8 mouse cellular contexts compared by ENCODE assay signal in genomic region chr8:92721266-92721935, GRCm38 (mm10). TPM values are rescaled to one million over a fixed set of nuclear protein-coding genes. Genes with fewer than 3 reads are reported as not detected.
DNase-seq lines count a peak whose midpoint lies in the region; ATAC-seq and TF ChIP-seq lines count a peak whose summit lies in the region.

No protein-coding gene starts in this region.

- H3K4me3 ChIP-seq in intestine, embryonic 16.5 days (ENCODE audit: low read length) = no peak overlapping the region
- H3K4me3 ChIP-seq in midbrain, embryonic 15.5 days = no peak overlapping the region
- H3K4me3 ChIP-seq in testis, adult 2 months (ENCODE audit: control insufficient read depth, low read depth, low read length) = no peak overlapping the region

- intact Hi-C loops in gastrocnemius, postnatal 14 days (cut with DNase I; ENCODE audit: low total_unique reads) = no loop called here
- intact Hi-C loops in left cerebral cortex, postnatal 10 days (cut with DNase I) = loop anchor here (1.0 to 10.0 kb wide), 3 partner anchors 359 to 1527 kb away; partner anchors contain the start of gene Aktip

- no peak overlapping the region for H3K4me2 ChIP-seq in intestine, embryonic 16.5 days (ENCODE audit: low read depth, low read length)
- H3K4me2 ChIP-seq in midbrain, embryonic 15.5 days = no peak overlapping the region

- 0 out of 2 replicates have a peak, but pooled peaks have one; percentile 55 for ATAC-seq in intestine, embryonic 16.5 days
- peak; percentile 92 for ATAC-seq in midbrain, embryonic 15.5 days (replicated peaks)
- no peak for ATAC-seq in megakaryocyte-erythroid progenitor cell, adult 5-6 weeks (replicated peaks; ENCODE audit: low FRiP score, low TSS enrichment, poor library complexity, severe bottlenecking)

- WGBS in intestine, embryonic 16.5 days = 45% methylated on average over 12 of the region's 12 CpGs
- WGBS in midbrain, embryonic 15.5 days = 33% methylated on average over 12 of the region's 12 CpGs

- no peak for TF ChIP-seq POLR2A in testis, adult 2 months (IDR thresholded peaks at IDR 0.05; ENCODE audit: control insufficient read depth, low read depth, low read length)

- no peaks in the 10 kb centered on the region for H3K9me3 ChIP-seq in intestine, embryonic 16.5 days (ENCODE audit: control insufficient read depth, low read length)
- no peaks in the 10 kb centered on the region for H3K9me3 ChIP-seq in midbrain, embryonic 15.5 days

- H3K36me3 ChIP-seq in intestine, embryonic 16.5 days (ENCODE audit: control insufficient read depth, insufficient read depth, low read length) = no peaks in the 10 kb centered on the region
- H3K36me3 ChIP-seq in midbrain, embryonic 15.5 days (replicated peaks) = no peaks in the 10 kb centered on the region
- H3K36me3 ChIP-seq in testis, adult 2 months (ENCODE audit: control insufficient read depth, insufficient read depth, low read length) = no peaks in the 10 kb centered on the region

- no peaks in the 10 kb centered on the region for H3K4me1 ChIP-seq in intestine, embryonic 16.5 days (ENCODE audit: control insufficient read depth, insufficient read depth, low read length)
- peaks cover 24% of the 10 kb centered on the region for H3K4me1 ChIP-seq in midbrain, embryonic 15.5 days
- no peaks in the 10 kb centered on the region for H3K4me1 ChIP-seq in testis, adult 2 months (ENCODE audit: control insufficient read depth, insufficient read depth, low read length)

- peak; percentile 43; the same call in 1 of the 2 replicates for TF ChIP-seq CTCF in testis, adult 2 months (IDR thresholded peaks at IDR 0.05; ENCODE audit: control insufficient read depth, insufficient read depth, insufficient replicate concordance, low read depth, low read length)

- H3K27me3 ChIP-seq in intestine, embryonic 16.5 days (replicated peaks; ENCODE audit: control insufficient read depth, insufficient read depth, low read length) = no peaks in the 10 kb centered on the region
- no peaks in the 10 kb centered on the region for H3K27me3 ChIP-seq in midbrain, embryonic 15.5 days (replicated peaks)
- H3K27me3 ChIP-seq in testis, adult 2 months (ENCODE audit: control insufficient read depth, insufficient read depth, low read length) = no peaks in the 10 kb centered on the region

- DNase-seq in adrenal gland, adult 8-10 months = peak; percentile 10
- DNase-seq in embryo, embryonic 10 days (ENCODE audit: low spot score) = peak; percentile 87
- peak; percentile 53 for DNase-seq in gastrocnemius, postnatal 14 days
- peak; percentile 70 to 75 for DNase-seq in left cerebral cortex, postnatal 10 days (ENCODE audit: extremely low spot score in 1 of 2, low spot score in 2 of 2)

- H3K27ac ChIP-seq in intestine, embryonic 16.5 days (ENCODE audit: low read length) = no peak overlapping the region
- H3K27ac ChIP-seq in midbrain, embryonic 15.5 days = no peak overlapping the region
- H3K27ac ChIP-seq in testis, adult 2 months (ENCODE audit: control insufficient read depth, insufficient read depth, low read depth, low read length) = no peak overlapping the region

- H3K9ac ChIP-seq in intestine, embryonic 16.5 days (ENCODE audit: low read depth, low read length) = no peak overlapping the region
- H3K9ac ChIP-seq in midbrain, embryonic 15.5 days = no peak overlapping the region

RNA-seq across cellular contexts. Expression of gene Irx6, which starts 47.3 kb away (rescaled TPM):
- total RNA-seq in adrenal gland, adult 8-10 months (2022) = not detected
- total RNA-seq in gastrocnemius, postnatal 14 days (2021) = not detected
- not detected in 2 replicates for polyA plus RNA-seq in intestine, embryonic 16.5 days (2015; fragmentation: Nextera tagmentation; extraction: Ambion mirVana)
- under 1 TPM; 0.09 to 0.20 TPM for total RNA-seq in left cerebral cortex, postnatal 10 days (2021)
- 5.6 and 6.9 TPM in 2 replicates for polyA plus RNA-seq in midbrain, embryonic 15.5 days (2015; fragmentation: Nextera tagmentation; extraction: Ambion mirVana)
- polyA plus RNA-seq in testis, adult 2 months (2012; rRNA removed) = not detected in 2 replicates
- total RNA-seq in megakaryocyte-erythroid progenitor cell, adult 5-6 weeks (2014; fragmentation: Nextera tagmentation) = not detected in 2 replicates
- total RNA-seq in megakaryocyte-erythroid progenitor cell, adult 5-6 weeks (2017) = not detected in 2 replicates

Comparison
In these comparisons a context has a peak if more than half of its experiments do, and no peak if none do; other contexts are left out.
1. DNase-seq: peak in every context shown above with its lines; median percentile 87 in embryo, embryonic 10 days; 72 in left cerebral cortex, postnatal 10 days; 53 in gastrocnemius, postnatal 14 days; 10 in adrenal gland, adult 8-10 months.